Mouse (Mus musculus) ES-E14 (cell line): ENCODE data around the gene Cyp4f40. TPM values are rescaled to one million over a fixed set of nuclear protein-coding genes. Genes with fewer than 3 reads are reported as not detected.

Experiments
- DNase-seq: peaks from one replicate; pipeline ENCODE4 v3.0.0-alpha.2; 2013; ENCODE audit warnings: low read depth, low spot score
- H3K27ac ChIP-seq: 2 replicates; pipeline ENCODE4 v1.5.1; 2012; ENCODE audit warnings: low read depth, mild to moderate bottlenecking, low read length, moderate library complexity, mixed read lengths; ENCODE audit not compliant: poor library complexity, insufficient read depth, severe bottlenecking
- H3K36me3 ChIP-seq: 2 replicates; pipeline ENCODE4 v1.6.1; 2012; ENCODE audit warnings: mild to moderate bottlenecking, low read length, moderate library complexity, mixed read lengths; ENCODE audit not compliant: control insufficient read depth, poor library complexity, insufficient read depth, severe bottlenecking
- H3K4me1 ChIP-seq, 2 experiments: fragments of 150-350 bp in 1 of 2; sonication (generic) in 1 of 2; 2 replicates each; pipeline ENCODE4 v1.6.1; 2012; ENCODE audit warnings: low read length in 2 of 2, mild to moderate bottlenecking in 1 of 2, mixed read lengths in 1 of 2; ENCODE audit not compliant: control insufficient read depth in 2 of 2, insufficient read depth in 2 of 2, poor library complexity in 1 of 2
- H3K4me3 ChIP-seq, 2 experiments: fragments of 150-350 bp in 1 of 2; sonication (generic) in 1 of 2; 2 replicates each; pipeline ENCODE4 v1.5.1; 2012; ENCODE audit warnings: low read length in 2 of 2, low read depth in 1 of 2, mild to moderate bottlenecking in 1 of 2, mixed read lengths in 1 of 2; ENCODE audit not compliant: insufficient read depth in 1 of 2, poor library complexity in 1 of 2, severe bottlenecking in 1 of 2
- H3K9ac ChIP-seq: 2 replicates; pipeline ENCODE4 v1.6.1; 2012; ENCODE audit warnings: low read depth, mild to moderate bottlenecking, low read length, mixed read lengths; ENCODE audit not compliant: poor library complexity, insufficient read depth, severe bottlenecking
- H3K9me3 ChIP-seq: fragments of 150-350 bp; sonication (generic); 2 replicates; pipeline ENCODE4 v1.6.1; 2012; ENCODE audit warnings: low read depth, mild to moderate bottlenecking, low read length; ENCODE audit not compliant: control insufficient read depth, insufficient read depth
- CHD2 ChIP-seq: IDR thresholded peaks from 2 replicates; pipeline ENCODE4 v1.6.1; 2014; ENCODE audit warnings: mild to moderate bottlenecking, low read depth, low read length, inconsistent platforms
- HCFC1 ChIP-seq: IDR thresholded peaks from 2 replicates; pipeline ENCODE4 v1.6.1; 2012; ENCODE audit warnings: low read length, inconsistent platforms, borderline replicate concordance; ENCODE audit not compliant: insufficient read depth
- MAFK ChIP-seq: IDR thresholded peaks from 2 replicates; pipeline ENCODE4 v1.6.1; 2014; ENCODE audit warnings: mild to moderate bottlenecking, low read depth, low read length, inconsistent platforms; ENCODE audit not compliant: insufficient read depth
- ZC3H11A ChIP-seq: IDR thresholded peaks from 2 replicates; pipeline ENCODE4 v1.6.1; 2012; ENCODE audit warnings: low read depth, mild to moderate bottlenecking, inconsistent platforms, low read length, borderline replicate concordance
- ZNF384 ChIP-seq: IDR thresholded peaks from 2 replicates; pipeline ENCODE4 v1.6.1; 2012; ENCODE audit warnings: low read depth, low read length, inconsistent platforms
- in situ Hi-C, 2 experiments: fragments of 600-800 bp; cut with MboI; formaldehyde crosslinking; loops; one replicate each; pipeline ENCODE4 v1.15.1; 2025; ENCODE audit warnings: low sequenced_read_pairs in 2 of 2, inconsistent platforms in 1 of 2; ENCODE audit not compliant: unreplicated experiment in 2 of 2
- total RNA-seq: library from RNA; depleted of rRNA; stranded (reverse); fragments of 300-350 nt; gene quantifications from 2 replicates; pipeline ENCODE4 v1.2.3, GENCODE M21; 2012

Gene Cyp4f40
- total RNA-seq, 1 experiment, result 0.36 TPM

DNA sequence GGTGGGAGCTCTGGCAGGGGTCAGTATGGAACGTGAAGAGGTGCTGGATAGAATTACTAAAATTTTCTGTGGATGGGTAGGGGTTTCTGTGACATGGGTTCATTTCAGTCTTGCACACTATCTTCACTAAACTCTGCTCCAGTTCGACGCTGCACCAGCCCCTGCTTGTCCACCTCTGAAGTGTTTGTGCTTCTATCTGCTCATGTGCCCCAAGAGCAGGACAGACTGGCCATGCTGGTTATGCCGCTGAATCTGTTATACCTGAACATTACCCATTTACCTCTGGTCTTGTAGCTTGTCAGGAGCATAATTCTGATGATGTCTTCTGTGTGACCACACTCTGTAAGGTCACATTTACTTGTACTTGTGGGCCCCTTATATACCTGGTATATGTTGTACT is 12.1 kb upstream of the Cyp4f40 start:
- H3K9ac ChIP-seq, result no peak overlapping the region
- DNase-seq, result no peak
- no peaks in the 10 kb centered on the region for H3K36me3 ChIP-seq
- H3K4me1 ChIP-seq, result peaks cover 0 to 2% of the 10 kb centered on the region in 2 experiments; a peak in 1 of 4 replicates
- H3K27ac ChIP-seq, result no peak overlapping the region
- TF ChIP-seq ZC3H11A (no peak), ZNF384 (no peak), MAFK (no peak), HCFC1 (no peak), CHD2 (no peak)
- in situ Hi-C loops, result no loop called here
- no peak overlapping the region for H3K4me3 ChIP-seq
- no peaks in the 10 kb centered on the region for H3K9me3 ChIP-seq

DNA sequence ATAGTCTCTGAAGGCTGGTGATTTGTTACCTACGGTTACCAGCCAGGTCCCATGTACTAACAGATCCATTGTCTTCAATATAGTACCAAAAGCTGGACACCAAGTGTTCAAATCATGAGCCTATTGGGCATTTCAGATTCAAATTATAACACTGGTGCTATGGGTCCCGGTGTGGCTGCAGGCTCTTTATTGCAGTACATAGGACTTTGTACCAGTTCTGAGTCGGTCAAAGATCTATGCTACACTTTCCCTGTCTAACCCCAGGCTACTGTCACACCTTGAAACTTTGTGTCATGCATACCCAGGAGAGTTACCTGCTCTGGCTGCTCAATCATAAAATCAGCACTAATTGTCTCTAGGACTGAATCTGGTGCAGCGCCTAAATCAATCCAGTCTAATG is 4.8 kb upstream of the Cyp4f40 start:
- no peak for DNase-seq
- H3K9me3 ChIP-seq, result no peaks in the 10 kb centered on the region
- no peak overlapping the region for H3K4me3 ChIP-seq
- no peak overlapping the region for H3K27ac ChIP-seq
- in situ Hi-C loops, result no loop called here
- no peaks in the 10 kb centered on the region for H3K36me3 ChIP-seq
- H3K4me1 ChIP-seq, result peaks cover 0 to 2% of the 10 kb centered on the region in 2 experiments; a peak in 1 of 4 replicates
- H3K9ac ChIP-seq, result no peak overlapping the region
- TF ChIP-seq MAFK (no peak), CHD2 (no peak), ZC3H11A (no peak), HCFC1 (no peak), ZNF384 (no peak)

DNA sequence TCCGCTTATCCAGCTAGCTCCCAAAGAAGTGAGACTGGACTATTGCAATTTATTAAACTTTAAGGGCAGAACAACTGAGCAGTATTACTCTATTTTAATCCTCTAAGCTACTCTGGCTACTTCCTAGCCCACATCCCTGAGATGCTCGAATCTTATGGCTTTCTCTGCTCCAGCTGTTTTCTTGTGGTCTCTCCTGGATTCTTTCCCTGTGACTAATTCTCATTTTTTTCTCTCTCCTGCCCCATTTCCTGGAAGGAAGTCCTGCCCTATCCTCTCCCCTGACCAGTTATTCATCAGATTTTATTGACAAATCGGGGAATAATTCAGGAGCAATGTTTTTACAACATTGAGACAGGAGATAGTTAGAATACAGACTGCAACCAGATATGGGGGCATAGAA is 1.7 kb upstream of the Cyp4f40 start:
- H3K9me3 ChIP-seq, result no peaks in the 10 kb centered on the region
- in situ Hi-C loops, result no loop called here
- no peak for TF ChIP-seq HCFC1
- no peak for TF ChIP-seq ZNF384
- TF ChIP-seq MAFK, result no peak
- TF ChIP-seq CHD2, result no peak
- no peak for TF ChIP-seq ZC3H11A

DNA sequence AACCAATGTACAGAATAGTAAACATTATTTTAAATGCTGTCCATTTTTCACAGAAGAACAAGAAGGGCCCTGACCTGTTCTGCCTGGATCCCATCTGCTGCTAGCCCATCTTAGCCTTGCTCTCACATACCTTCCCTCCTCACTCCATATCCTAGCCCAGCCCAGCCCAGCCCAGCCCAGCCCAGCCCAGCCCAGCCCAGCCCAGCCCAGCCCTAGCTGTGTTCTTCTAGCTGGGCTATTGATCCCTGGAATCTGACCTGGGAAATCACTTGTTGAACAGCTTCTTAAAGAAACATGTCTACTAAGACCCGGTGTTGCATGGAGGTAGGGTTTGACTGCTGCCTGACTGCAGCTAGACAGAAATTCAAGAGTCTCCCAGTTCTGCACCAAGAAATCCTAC is 454 bp upstream of the Cyp4f40 start:
- in situ Hi-C loops, result no loop called here
- no peak overlapping the region for H3K4me3 ChIP-seq

More for the DNA sequence above, 1.7 kb upstream of the Cyp4f40 start:
- H3K27ac ChIP-seq, result no peak overlapping the region
- H3K36me3 ChIP-seq, result no peaks in the 10 kb centered on the region
- H3K4me1 ChIP-seq, result no peaks in the 10 kb centered on the region
- H3K9ac ChIP-seq, result no peak overlapping the region
- DNase-seq, result no peak
- H3K4me3 ChIP-seq, result no peak overlapping the region

DNA sequence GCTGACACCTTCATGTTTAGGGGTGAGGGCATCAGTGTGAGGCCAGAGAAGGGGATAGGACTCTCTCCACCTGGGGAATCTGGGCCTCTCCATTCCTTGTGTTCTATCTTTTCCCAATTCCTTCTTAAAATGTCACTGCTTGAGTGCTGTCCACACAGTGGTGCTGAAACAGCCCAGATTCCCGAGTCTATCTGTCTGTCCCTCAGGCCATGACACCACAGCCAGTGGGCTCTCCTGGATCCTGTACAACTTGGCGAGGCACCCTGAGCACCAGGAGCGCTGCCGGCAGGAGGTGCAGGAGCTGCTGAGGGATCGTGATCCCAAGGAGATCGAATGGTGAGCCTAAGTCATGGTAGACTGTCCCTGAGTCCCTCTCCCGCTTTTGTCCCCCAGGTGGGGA is 15.3 kb downstream of the Cyp4f40 start:
- no peaks in the 10 kb centered on the region for H3K9me3 ChIP-seq
- no peak overlapping the region for H3K4me3 ChIP-seq
- no peak for DNase-seq
- in situ Hi-C loops, result no loop called here
- H3K9ac ChIP-seq, result no peak overlapping the region
- H3K36me3 ChIP-seq, result no peaks in the 10 kb centered on the region
- H3K27ac ChIP-seq, result no peak overlapping the region
- no peak for TF ChIP-seq ZC3H11A
- TF ChIP-seq ZNF384, result no peak
- TF ChIP-seq MAFK, result no peak
- no peaks in the 10 kb centered on the region; a peak in 2 of 4 replicates for H3K4me1 ChIP-seq

More for the DNA sequence above, 454 bp upstream of the Cyp4f40 start:
- H3K27ac ChIP-seq, result no peak overlapping the region
- TF ChIP-seq MAFK (no peak), HCFC1 (no peak), ZC3H11A (no peak), CHD2 (no peak)
- H3K9ac ChIP-seq, result no peak overlapping the region
- no peak for DNase-seq
- H3K4me1 ChIP-seq, result no peaks in the 10 kb centered on the region
- no peaks in the 10 kb centered on the region for H3K36me3 ChIP-seq
- H3K9me3 ChIP-seq, result no peaks in the 10 kb centered on the region
